Mouse (Mus musculus) thymus, postnatal 14 days (tissue): Measurements from ENCODE around the gene Lsm14b.

ENCODE experiments used
- DNase-seq: peaks from one replicate; pipeline ENCODE4 v3.0.0; 2021

Gene Lsm14b

GRCm38 (mm10) chr2:180069770-180070480 lies 45.1 kb downstream of the Lsm14b start:
- DNase-seq: no peak

- peak; percentile 94 for DNase-seq
Observed at GRCm38 (mm10) chr2:180070481-180071453, 46.0 kb downstream of the Lsm14b start, which contains the start of gene Mtg2. Gene Mtg2, plus strand, starts transcription at chr2:180070588.

GRCm38 (mm10) chr2:180071671-180072070 lies 46.9 kb downstream of the Lsm14b start:
- DNase-seq: no peak

GRCm38 (mm10) chr2:180072886-180073285 lies 48.1 kb downstream of the Lsm14b start:
- DNase-seq: peak; percentile 63

GRCm38 (mm10) chr2:180077622-180078021 lies 52.8 kb downstream of the Lsm14b start:
- no peak for DNase-seq

- no peak for DNase-seq
Observed at GRCm38 (mm10) chr2:180080680-180081079, 55.9 kb downstream of the Lsm14b start.

GRCm38 (mm10) chr2:180083063-180083462 lies 58.3 kb downstream of the Lsm14b start:
- no peak for DNase-seq

GRCm38 (mm10) chr2:180084565-180084964 lies 59.8 kb downstream of the Lsm14b start:
- no peak for DNase-seq
